Mouse (Mus musculus): Measurements from ENCODE around the gene Elf2.

DNA sequence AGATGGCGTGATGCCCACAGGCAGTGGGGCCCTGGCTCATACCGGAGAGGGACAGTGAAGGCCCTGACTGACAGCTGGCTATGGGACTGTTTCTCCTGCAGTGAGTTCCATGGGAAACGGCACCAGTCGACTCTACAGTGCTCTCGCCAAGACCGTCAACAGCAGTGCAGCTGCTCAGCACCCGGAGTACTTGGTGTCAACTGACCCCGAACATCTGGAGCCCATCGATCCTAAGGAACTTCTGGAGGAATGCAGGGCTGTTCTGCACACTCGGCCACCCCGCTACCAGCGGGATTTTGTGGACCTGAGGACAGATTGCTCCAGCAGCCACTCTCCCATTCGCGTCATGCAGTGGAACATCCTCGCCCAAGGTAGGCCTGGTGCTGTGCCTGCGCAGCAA lies 92.8 kb downstream of the Elf2 start:
- TF ChIP-seq GATA1 (IDR thresholded peaks at IDR 0.05; ENCODE audit: borderline replicate concordance, low read length) (no peak), FLI1 (IDR thresholded peaks at IDR 0.05; ENCODE audit: low read length) (no peak)

Measured in megakaryocyte, embryonic 14.5 days (primary cell).